Mouse (Mus musculus) embryonic facial prominence, embryonic 14.5 days (tissue): ENCODE results near the gene Nvl. TPM values are rescaled to one million over a fixed set of nuclear protein-coding genes. Genes with fewer than 3 reads are reported as not detected.

Experiments
- polyA plus RNA-seq: library from polyadenylated mRNA; unstranded; fragments of >200 nt; fragmentation: Nextera tagmentation; extraction: Ambion mirVana; gene quantifications from 2 replicates; pipeline ENCODE4 v1.2.1, GENCODE M21; 2014

Gene Nvl
- polyA plus RNA-seq, 1 experiment from 2014 or later = 28.7 TPM

Other genes with a start within 250 kb of the Nvl start
- gene Pycr2, start 239.9 kb downstream of the Nvl start, polyA plus RNA-seq = 77.6 and 92.2 TPM in 2 replicates
- gene Lefty1, start 209.2 kb downstream of the Nvl start, polyA plus RNA-seq = 2.9 and 3.2 TPM in 2 replicates
- 12.5 and 13.2 TPM in 2 replicates for gene Tmem63a, start 201.9 kb downstream of the Nvl start, polyA plus RNA-seq
- 13.1 and 15.4 TPM in 2 replicates for gene Ephx1, start 123.3 kb downstream of the Nvl start, polyA plus RNA-seq
- not detected in 2 replicates for gene 9130409I23Rik, start 93.0 kb downstream of the Nvl start, polyA plus RNA-seq
- gene Cnih4, start 489 bp upstream of the Nvl start, polyA plus RNA-seq = 89.8 and 101 TPM in 2 replicates
- 41.7 and 50.8 TPM in 2 replicates for gene Wdr26, start 67.8 kb upstream of the Nvl start, polyA plus RNA-seq
- gene Cnih3, start 208.4 kb upstream of the Nvl start, polyA plus RNA-seq = 1.3 and 1.6 TPM in 2 replicates